Mouse (Mus musculus) spleen, adult 2 months (tissue): ENCODE measurements around the gene Acacb.

ENCODE experiments used
- CTCF ChIP-seq: fragments of 200-500 bp; IDR thresholded peaks from 2 replicates; pipeline ENCODE4 v1.5.1; 2011; ENCODE audit warnings: mild to moderate bottlenecking, inconsistent platforms; ENCODE audit not compliant: insufficient read depth, insufficient read length, insufficient replicate concordance; ENCODE audit errors: extremely low read depth
- POLR2A ChIP-seq: fragments of 200-500 bp; IDR thresholded peaks from 2 replicates; pipeline ENCODE4 v1.6.1; 2011; ENCODE audit warnings: low read depth, low read length, inconsistent platforms

GRCm38 (mm10) chr5:114239737-114240136, 93.4 kb downstream of the Acacb start:
- TF ChIP-seq POLR2A (no peak), CTCF (no peak)
